Mouse (Mus musculus): ENCODE results near the gene Stab1. TPM values are rescaled to one million over a fixed set of nuclear protein-coding genes. Genes with fewer than 3 reads are reported as not detected.

Stab1 gene
- 28.7 and 37.1 TPM in 2 replicates for polyA plus RNA-seq (2015; fragmentation: Nextera tagmentation; extraction: Ambion mirVana)

DNA sequence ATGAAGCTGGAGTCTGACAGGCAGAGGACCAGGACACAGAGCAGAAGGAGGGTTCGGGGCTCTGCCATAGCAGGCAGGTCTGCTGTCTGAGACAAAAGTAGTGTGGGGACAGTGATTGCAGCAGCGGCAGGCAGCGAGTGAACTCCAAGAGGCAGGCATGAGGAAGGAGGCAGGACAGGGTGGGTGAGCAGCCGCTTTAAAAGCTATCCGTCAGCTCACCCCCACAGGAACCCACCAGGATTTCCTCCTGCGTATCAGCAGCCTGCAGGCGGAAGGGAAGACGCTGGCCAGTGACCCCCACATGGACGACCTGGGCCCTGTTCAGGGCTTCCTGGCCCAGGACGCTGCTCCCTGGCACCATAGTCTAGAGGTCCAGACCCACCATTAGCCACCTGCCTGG, at the start of gene Stab1:
Stab1 (minus strand) TSS at position 217 of the 400 bp plus-strand sequence.

GRCm38 (mm10) chr14:31217666-31218065, 49.2 kb upstream of the Stab1 start, which contains the start of gene Sema3g:
Gene Sema3g, plus strand, starts transcription at chr14:31217860.

DNA sequence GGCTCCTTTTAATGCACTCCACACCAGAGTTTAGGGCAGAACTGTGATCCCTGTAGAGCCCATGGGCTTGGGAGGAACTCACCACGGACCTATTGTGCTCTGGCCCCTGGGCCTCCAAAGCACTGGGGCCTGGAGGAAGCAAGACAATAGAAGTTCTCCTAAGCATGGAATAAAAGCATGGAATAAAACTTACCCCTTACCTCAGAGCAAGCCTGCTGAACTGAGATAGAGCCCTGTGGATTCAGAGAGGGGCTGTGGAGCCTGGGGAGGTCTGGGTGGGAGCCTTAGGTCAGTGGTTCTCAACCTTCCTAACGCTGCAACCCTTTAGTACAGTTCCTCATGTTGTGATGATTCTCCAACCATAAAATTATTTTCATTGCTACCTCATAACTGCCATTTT, 48.4 kb upstream of the Stab1 start, which contains the start of gene Nisch:
Nisch (minus strand) TSS at position 101 of the 400 bp plus-strand sequence.

DNA sequence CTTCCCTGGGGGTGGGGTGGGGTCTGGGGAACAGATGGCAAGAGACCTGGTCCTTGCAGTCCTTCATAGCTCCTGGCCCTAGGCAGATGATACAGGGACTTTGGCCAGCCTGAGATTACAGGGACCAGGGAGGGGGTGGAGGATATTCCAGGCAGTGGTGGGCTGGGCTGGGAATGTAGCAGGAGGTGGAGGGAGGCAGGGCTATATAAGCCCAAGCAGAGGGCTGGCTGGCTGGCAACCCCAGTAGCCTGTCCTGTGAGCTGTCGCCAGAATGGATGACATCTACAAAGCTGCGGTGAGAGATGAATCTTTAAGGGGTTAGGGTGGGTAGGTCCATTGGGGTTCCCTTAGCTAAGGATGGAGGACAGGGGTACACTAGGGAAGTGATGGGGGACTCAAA, 39.6 kb upstream of the Stab1 start, which contains the start of gene Tnnc1:
Tnnc1 (plus strand) TSS at position 229 of the 400 bp plus-strand sequence.

DNA sequence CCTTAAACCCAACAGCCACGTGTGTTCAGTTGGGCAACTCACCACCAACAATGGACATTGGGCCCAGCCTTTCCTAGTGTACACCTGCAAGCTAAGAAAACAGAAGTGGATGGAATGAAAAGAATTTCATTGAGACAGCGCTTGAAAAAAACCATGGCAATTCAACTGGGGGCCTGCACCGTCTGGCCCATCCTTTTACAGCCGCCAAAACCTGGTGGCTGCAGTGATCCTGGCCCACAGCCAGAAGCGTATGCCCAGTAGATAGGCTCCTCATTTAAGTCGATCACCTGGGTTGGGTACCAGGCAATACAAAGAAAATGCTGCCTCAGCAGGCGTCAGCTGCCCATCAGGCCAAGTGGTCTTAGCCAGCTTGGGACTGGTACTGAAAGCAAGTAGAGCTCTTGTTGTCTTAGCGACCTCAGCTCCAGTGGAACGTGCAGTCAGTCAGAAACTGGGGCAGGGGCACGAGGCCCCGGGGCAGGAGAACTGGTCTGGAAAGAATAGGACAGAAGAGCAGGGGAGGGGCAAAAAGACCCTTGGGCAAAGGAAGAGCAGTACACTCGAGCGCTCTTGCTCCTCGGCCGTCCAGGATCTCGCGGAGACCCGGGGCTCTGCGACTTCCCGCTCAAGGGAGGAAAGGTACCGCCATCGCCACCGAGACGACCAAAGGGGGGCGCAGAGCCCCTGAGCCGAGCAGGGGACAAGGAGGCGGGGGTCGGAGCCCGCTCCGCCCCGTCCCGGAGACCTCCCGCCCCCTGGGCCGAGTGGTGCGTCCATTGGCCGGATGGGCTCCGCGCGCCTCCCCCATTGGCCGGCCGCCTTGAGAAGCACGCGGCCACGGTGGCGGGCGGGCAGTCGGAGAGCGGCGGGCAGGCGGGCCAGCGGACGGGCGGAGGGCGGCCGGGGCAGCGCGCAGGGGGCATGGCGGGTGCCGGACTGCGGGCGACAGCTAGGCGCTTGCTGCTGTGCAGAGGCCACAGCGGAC, 37.9 kb downstream of the Stab1 start, which contains the start of gene Nt5dc2:
Nt5dc2 (plus strand) TSS at position 818 of the 985 bp plus-strand sequence.

GRCm38 (mm10) chr14:31128826-31129219, 39.6 kb downstream of the Stab1 start, which contains the start of gene Smim4:
Gene Smim4, minus strand, starts transcription at chr14:31128956.

Other genes starting within 250 kb of the Stab1 start
- gene Itih3, start 244.9 kb downstream of the Stab1 start, polyA plus RNA-seq (2015; fragmentation: Nextera tagmentation; extraction: Ambion mirVana): 1.6 and 1.9 TPM in 2 replicates
- 0.05 TPM in 1 of 2 replicates, not detected in the other for gene Itih1, start 225.4 kb downstream of the Stab1 start, polyA plus RNA-seq (2015; fragmentation: Nextera tagmentation; extraction: Ambion mirVana)
- 2.8 and 4.1 TPM in 2 replicates for gene Nek4, start 217.3 kb downstream of the Stab1 start, polyA plus RNA-seq (2015; fragmentation: Nextera tagmentation; extraction: Ambion mirVana)
- 20.8 and 29.2 TPM in 2 replicates for gene Glt8d1, start 167.2 kb downstream of the Stab1 start, polyA plus RNA-seq (2015; fragmentation: Nextera tagmentation; extraction: Ambion mirVana)
- 311 and 313 TPM in 2 replicates for gene Spcs1, start 167.0 kb downstream of the Stab1 start, polyA plus RNA-seq (2015; fragmentation: Nextera tagmentation; extraction: Ambion mirVana)
- 64.9 and 65.8 TPM in 2 replicates for gene Pbrm1, start 149.5 kb downstream of the Stab1 start, polyA plus RNA-seq (2015; fragmentation: Nextera tagmentation; extraction: Ambion mirVana)
- gene Gnl3, start 149.5 kb downstream of the Stab1 start, polyA plus RNA-seq (2015; fragmentation: Nextera tagmentation; extraction: Ambion mirVana): 135 and 137 TPM in 2 replicates
- 136 and 138 TPM in 2 replicates for gene Smim4, start 39.7 kb downstream of the Stab1 start, polyA plus RNA-seq (2015; fragmentation: Nextera tagmentation; extraction: Ambion mirVana)
- 88.3 and 97.0 TPM in 2 replicates for gene Nt5dc2, start 37.6 kb downstream of the Stab1 start, polyA plus RNA-seq (2015; fragmentation: Nextera tagmentation; extraction: Ambion mirVana)
- 0.53 and 0.75 TPM in 2 replicates for gene Tnnc1, start 39.7 kb upstream of the Stab1 start, polyA plus RNA-seq (2015; fragmentation: Nextera tagmentation; extraction: Ambion mirVana)
- gene Nisch, start 48.3 kb upstream of the Stab1 start, polyA plus RNA-seq (2015; fragmentation: Nextera tagmentation; extraction: Ambion mirVana): 94.1 and 119 TPM in 2 replicates
- gene Sema3g, start 49.2 kb upstream of the Stab1 start, polyA plus RNA-seq (2015; fragmentation: Nextera tagmentation; extraction: Ambion mirVana): 1.1 TPM in 2 replicates
- gene Phf7, start 82.7 kb upstream of the Stab1 start, polyA plus RNA-seq (2015; fragmentation: Nextera tagmentation; extraction: Ambion mirVana): 12.9 TPM in 2 replicates
- gene Bap1, start 82.8 kb upstream of the Stab1 start, polyA plus RNA-seq (2015; fragmentation: Nextera tagmentation; extraction: Ambion mirVana): 36.9 TPM in 2 replicates
- gene Dnah1, start 155.3 kb upstream of the Stab1 start, polyA plus RNA-seq (2015; fragmentation: Nextera tagmentation; extraction: Ambion mirVana): 0.50 and 0.70 TPM in 2 replicates
- gene Capn7, start 168.0 kb upstream of the Stab1 start, polyA plus RNA-seq (2015; fragmentation: Nextera tagmentation; extraction: Ambion mirVana): 17.7 and 20.7 TPM in 2 replicates

Measured in spleen, postnatal 0 days (tissue).